Mouse (Mus musculus) retina, adult 2 months (tissue): ENCODE results near the gene Olfr1184.
"Not testable (repeated sequence)": the region's sequence is repeated elsewhere in the genome, so short reads cannot be mapped to it uniquely, and the experiment has no call there.

Source experiments
- DNase-seq: peaks from one replicate; pipeline ENCODE4 v3.0.0-alpha.2; 2012; ENCODE audit warnings: low read depth, low spot score

The Olfr1184 gene

DNA sequence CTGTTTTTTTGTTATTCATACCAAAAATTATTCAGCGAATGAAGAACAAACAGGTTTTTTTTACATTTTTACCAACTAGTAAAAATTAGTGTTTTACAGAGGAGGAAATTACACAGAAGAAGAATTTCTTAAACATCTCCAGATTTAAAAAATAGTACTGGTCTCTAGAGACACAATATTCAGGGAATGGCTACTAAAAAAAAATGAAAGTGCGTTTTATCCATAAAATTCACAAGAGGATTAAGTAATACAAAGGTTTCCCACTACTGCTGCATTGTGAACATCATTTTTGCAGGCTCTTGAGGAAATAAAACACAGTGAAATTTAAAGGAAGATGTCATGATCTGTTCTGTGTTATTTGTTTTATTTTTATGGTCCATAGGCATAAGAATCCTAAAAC, at the start of gene Olfr1184:
Gene Olfr1184 (plus strand): TSS at position 301 of the 400 bp plus-strand sequence.
- DNase-seq: no peak

DNA sequence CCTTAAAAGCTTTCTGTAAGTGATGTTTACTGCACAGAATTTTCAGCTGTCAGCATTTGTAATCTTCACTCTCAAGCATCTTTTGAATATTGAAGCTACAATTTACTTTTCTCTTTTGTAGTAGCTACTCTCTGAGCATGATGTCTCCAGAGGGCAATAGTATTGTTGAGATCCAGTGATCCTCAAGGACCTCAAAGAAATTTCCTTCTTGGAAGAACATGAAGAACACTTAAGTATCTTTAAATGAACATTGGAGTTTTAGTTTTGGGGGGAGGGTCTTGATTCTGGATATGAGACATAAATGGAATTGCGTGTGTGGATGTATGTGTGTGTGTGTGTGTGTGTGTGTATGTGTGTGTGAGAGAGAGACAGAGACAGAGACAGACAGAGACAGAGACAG, 34.4 kb upstream of the Olfr1184 start, which contains the start of gene Gm13757:
Gene Gm13757 (minus strand): TSS at position 101 of the 400 bp plus-strand sequence.
- DNase-seq: no peak

DNA sequence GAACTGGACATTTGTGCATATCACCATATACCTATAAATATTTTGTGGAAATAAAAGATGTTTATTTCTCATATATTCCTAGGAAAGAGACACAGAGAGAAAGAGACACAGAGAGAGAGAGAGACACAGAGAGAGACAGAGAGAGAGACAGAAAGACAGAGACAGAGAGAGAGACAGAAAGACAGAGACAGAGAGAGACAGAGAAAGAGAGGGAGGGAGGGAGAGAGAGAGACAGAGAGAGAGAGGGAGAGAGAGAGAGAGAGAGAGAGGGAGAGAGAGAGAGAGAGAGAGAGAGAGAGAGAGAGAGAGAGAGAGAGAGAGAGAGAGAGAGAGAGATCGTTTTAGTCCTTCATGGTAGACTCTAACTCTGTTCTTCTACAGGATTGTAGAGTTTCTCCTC, 28.8 kb upstream of the Olfr1184 start, which contains the start of gene Olfr1183:
Gene Olfr1183 (plus strand): TSS at position 301 of the 400 bp plus-strand sequence.
- not testable (repeated sequence) for DNase-seq

DNA sequence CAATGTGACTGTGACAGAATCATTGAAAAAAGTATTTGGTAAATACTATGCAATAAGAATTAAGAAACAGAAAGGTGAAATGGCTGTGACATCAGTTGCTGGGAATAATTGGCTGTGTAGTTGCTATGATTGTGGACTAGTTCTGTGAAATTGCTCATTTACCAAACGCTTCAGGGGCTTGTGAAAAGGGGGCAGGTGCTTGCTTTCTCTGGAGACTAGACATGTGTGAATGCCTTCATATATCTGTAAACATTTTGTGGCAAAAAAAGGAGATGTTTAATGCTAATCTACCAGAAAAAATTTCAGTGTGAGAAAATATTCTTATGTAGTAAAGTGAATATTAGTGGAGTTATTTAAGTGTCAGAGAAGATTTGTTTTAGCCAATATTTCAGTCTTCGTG, 9.6 kb downstream of the Olfr1184 start, which contains the start of gene Olfr1185-ps1:
Gene Olfr1185-ps1 (plus strand): TSS at position 301 of the 400 bp plus-strand sequence.
- DNase-seq: no peak

DNA sequence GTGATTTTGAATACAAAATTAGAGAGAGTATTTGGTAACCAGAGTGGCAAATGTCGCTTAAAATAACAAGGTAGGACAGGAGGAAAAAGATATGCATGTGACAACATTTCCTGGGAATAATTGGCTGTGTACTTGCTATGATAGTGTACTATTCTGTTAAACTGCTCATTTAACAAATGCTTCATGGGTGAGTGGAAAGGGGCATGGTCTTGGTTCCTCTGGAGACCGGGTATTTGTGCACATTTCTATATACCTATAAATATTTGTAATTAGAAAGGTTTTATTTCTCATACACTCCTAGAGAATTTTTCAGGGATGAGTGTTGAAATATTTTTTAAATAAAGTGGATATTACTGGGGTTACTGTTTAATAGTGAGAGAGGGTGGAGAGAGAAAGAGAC, 34.9 kb downstream of the Olfr1184 start, which contains the start of gene Olfr1186:
Gene Olfr1186 (plus strand): TSS at position 301 of the 400 bp plus-strand sequence.
- no peak for DNase-seq

DNA sequence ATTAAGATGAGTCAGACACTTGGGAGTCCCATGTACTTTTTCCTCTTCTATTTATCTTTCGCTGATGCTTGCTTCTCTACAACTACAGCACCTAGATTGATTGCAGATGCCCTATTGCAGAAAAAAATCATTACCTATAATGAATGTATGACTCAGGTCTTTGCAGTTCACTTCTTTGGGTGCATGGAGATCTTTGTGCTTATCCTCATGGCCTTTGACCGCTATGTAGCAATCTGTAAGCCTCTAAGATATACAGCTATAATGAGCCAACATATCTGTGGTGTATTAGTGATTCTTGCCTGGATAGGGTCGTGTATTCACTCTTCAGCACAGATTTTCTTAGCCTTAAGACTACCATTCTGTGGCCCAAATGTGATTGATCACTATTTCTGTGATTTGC, 42.3 kb downstream of the Olfr1184 start:
- DNase-seq: no peak
